Mouse (Mus musculus) small intestine, adult 2 months (tissue): ENCODE data around the gene Spocd1.

Experiments used
- CTCF ChIP-seq: fragments of 200-500 bp; IDR thresholded peaks from 2 replicates; pipeline ENCODE4 v1.5.1; 2012; ENCODE audit warnings: low read depth, mild to moderate bottlenecking, control low read depth, inconsistent platforms, low read length, moderate library complexity, mixed read lengths; ENCODE audit not compliant: insufficient replicate concordance, insufficient read length; ENCODE audit errors: extremely low read depth
- POLR2A ChIP-seq: fragments of 200-500 bp; IDR thresholded peaks from 2 replicates; pipeline ENCODE4 v1.6.1; 2012; ENCODE audit warnings: low read depth, mild to moderate bottlenecking, control low read depth, inconsistent platforms, low read length, moderate library complexity

- TF ChIP-seq POLR2A (no peak), CTCF (no peak)
Measured at GRCm38 (mm10) chr4:129954527-129954926, 25.5 kb downstream of the Spocd1 start.
